Mouse (Mus musculus) embryonic facial prominence, embryonic 15.5 days (tissue): ENCODE data around the gene Cdyl2. TPM values are rescaled to one million over a fixed set of nuclear protein-coding genes. Genes with fewer than 3 reads are reported as not detected.
A peak's percentile ranks its signal among the peaks of the same experiment; 100 is the strongest.

Experiments
- ATAC-seq: fragments of 200-750 bp; cut with Nextera tagmentation; 2 replicates; pipeline ENCODE4 v1.8.0; 2017; ENCODE audit warnings: low read depth, moderate TSS enrichment; ENCODE audit not compliant: insufficient number of reproducible peaks, low FRiP score, low TSS enrichment
- H3K27ac ChIP-seq: fragments of 300-500 bp; sonication (generic); replicated peaks from 2 replicates; pipeline ENCODE4 v1.5.1; 2015; ENCODE audit warnings: mild to moderate bottlenecking, inconsistent platforms
- H3K27me3 ChIP-seq: fragments of 300-500 bp; sonication (generic); 2 replicates; pipeline ENCODE4 v1.6.1; 2015; ENCODE audit warnings: inconsistent platforms
- H3K36me3 ChIP-seq: fragments of 300-500 bp; sonication (generic); 2 replicates; pipeline ENCODE4 v1.6.1; 2015; ENCODE audit warnings: mild to moderate bottlenecking, inconsistent platforms
- H3K4me1 ChIP-seq: fragments of 300-500 bp; sonication (generic); 2 replicates; pipeline ENCODE4 v1.6.1; 2015; ENCODE audit warnings: inconsistent platforms
- H3K4me2 ChIP-seq: fragments of 300-500 bp; sonication (generic); replicated peaks from 2 replicates; pipeline ENCODE4 v1.6.1; 2015; ENCODE audit warnings: mild to moderate bottlenecking, inconsistent platforms
- H3K4me3 ChIP-seq: fragments of 300-500 bp; sonication (generic); replicated peaks from 2 replicates; pipeline ENCODE4 v1.5.1; 2015; ENCODE audit warnings: mild to moderate bottlenecking, inconsistent platforms
- H3K9ac ChIP-seq: fragments of 300-500 bp; sonication (generic); 2 replicates; pipeline ENCODE4 v1.6.1; 2015; ENCODE audit warnings: inconsistent platforms
- H3K9me3 ChIP-seq: fragments of 300-500 bp; sonication (generic); replicated peaks from 2 replicates; pipeline ENCODE4 v1.6.1; 2016; ENCODE audit warnings: inconsistent platforms
- WGBS: fragments of 180-500 bp; shearing (Covaris S2); methylation state at CpG from one replicate; pipeline ENCODE4 v1.1.7; 2015; 5-methylcytosine and 5-hydroxymethylcytosine counted together
- polyA plus RNA-seq: library from polyadenylated mRNA; unstranded; fragments of >200 nt; fragmentation: Nextera tagmentation; extraction: Ambion mirVana; gene quantifications from 2 replicates; pipeline ENCODE4 v1.2.1, GENCODE M21; 2015

The Cdyl2 gene
- polyA plus RNA-seq, 1 experiment from 2014 or later: 9.1 TPM

DNA sequence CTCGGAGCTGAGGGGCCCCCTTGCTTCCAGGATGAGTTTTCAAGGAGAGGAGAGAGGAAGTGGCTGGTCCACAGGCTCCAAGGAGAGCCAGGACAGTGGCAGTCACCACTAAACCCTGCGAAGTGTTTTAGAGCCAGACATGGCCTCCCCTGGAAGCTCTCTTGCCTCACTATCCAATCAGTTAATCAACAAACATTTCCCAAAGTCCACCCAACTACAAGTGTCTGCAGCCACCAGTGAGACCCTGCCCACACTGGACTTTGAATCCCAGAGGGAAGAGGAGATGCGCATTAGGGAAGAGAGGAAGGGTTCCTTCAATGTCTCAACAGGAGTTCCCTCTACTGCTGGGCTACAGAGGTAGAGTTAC is 840 bp upstream of the Cdyl2 start:
- 24% methylated on average over 3 of the region's 3 CpGs for WGBS
- Histone ChIP-seq H3K27me3 (peaks cover 13% of the 10 kb centered on the region; the same call in 1 of the 2 replicates), H3K4me2 (peak overlapping the region; percentile 89), H3K9ac (0 out of 2 replicates have a peak overlapping the region, but pooled peaks have one; percentile 60), H3K9me3 (no peaks in the 10 kb centered on the region), H3K27ac (no peak overlapping the region), H3K4me3 (peak overlapping the region; percentile 84), H3K4me1 (peaks cover 12% of the 10 kb centered on the region; the same call in 1 of the 2 replicates), H3K36me3 (no peaks in the 10 kb centered on the region)
- no peak for ATAC-seq

DNA sequence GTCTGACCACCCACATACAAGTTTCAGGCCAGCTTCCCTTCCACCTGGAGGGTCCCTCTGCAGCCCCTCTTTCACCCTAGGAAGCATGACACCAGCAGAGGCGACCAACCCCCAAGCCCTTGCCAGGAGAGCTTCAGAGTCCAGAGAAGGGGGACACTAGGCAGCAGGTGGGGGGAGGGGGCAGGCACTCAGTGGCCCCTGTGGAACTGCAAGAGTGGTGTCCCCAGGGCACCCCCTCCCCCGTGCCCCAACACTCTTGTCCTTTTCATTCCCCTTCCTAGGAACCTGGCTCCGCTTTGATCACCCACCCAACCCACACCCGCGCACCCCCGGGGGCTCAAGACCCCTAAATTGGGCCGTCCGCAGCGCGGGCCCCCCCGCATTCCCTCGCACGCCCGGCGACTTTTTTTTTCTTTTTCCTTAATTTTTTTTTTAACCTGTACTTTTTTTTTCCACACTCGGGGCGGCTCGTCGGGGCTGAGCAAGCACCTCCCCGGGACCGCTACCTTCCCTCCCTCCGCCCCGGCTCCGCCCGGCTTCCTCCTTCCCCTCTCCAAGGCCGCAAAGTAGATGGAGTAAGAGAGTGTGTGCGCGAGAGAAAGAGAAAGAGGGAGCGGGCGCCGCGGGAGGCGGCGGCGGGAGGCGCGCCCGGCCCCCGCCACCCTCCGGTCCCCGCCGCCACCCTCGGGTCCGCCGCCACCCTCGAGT is 661 bp downstream of the Cdyl2 start:
- H3K9ac ChIP-seq: peak overlapping the region; percentile 60
- H3K27me3 ChIP-seq: peaks cover 13% of the 10 kb centered on the region; the same call in 1 of the 2 replicates
- H3K27ac ChIP-seq: peak overlapping the region; percentile 84
- H3K4me3 ChIP-seq: peak overlapping the region; percentile 84
- no peaks in the 10 kb centered on the region for H3K9me3 ChIP-seq
- peak overlapping the region; percentile 89 for H3K4me2 ChIP-seq
- peaks cover 12% of the 10 kb centered on the region; the same call in 1 of the 2 replicates for H3K4me1 ChIP-seq
- peak; percentile 68 for ATAC-seq
- no peaks in the 10 kb centered on the region for H3K36me3 ChIP-seq
- under 1% methylated on average over 26 of the region's 46 CpGs for WGBS

DNA sequence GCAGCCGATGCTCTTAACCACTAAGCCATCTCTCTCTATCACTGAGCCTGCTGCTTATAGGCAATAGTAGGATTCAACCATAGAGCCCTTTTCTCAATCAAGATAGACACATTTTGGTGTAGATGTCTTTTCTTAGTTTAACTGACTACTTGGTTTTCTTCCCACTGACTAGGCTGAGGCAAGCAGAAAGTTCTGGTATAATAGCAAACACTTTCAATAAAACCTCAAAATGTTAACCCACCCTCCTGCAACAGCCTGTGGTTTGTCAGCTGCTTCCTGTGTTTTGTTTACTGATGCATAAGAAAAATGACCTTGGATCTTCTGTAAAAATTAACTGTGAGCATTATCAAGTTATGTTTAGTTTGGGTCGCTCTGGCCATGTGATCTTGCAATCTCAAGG is 11.3 kb downstream of the Cdyl2 start:
- Histone ChIP-seq H3K27me3 (no peaks in the 10 kb centered on the region), H3K9ac (no peak overlapping the region), H3K9me3 (0 out of 2 replicates have a peak, but pooled peaks cover 11% of the 10 kb centered on the region), H3K27ac (no peak overlapping the region), H3K4me2 (no peak overlapping the region), H3K36me3 (no peaks in the 10 kb centered on the region), H3K4me3 (no peak overlapping the region), H3K4me1 (no peaks in the 10 kb centered on the region)
- 79% methylated on average over 2 of the region's 2 CpGs for WGBS
- no peak for ATAC-seq

DNA sequence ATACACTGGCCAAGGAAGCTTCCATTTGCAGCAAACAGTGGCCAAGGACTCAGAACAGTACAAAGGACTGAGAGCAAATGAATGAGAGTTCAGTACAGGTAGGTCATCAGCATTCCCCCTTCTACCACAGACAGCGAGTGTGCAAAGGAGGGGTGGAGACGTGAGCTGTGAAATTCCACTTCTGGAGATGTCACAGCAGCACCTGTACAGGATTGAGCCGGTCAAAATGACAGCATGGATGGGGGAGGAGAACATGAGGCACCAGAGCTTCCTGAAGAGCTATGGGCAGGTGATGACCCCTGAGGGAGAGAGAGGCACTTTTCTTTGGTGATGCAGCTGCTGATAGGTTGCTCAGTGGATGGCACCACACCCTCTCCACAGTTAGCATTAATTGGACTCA is 25.3 kb downstream of the Cdyl2 start:
- H3K4me2 ChIP-seq: no peak overlapping the region
- no peaks in the 10 kb centered on the region for H3K27me3 ChIP-seq
- no peak overlapping the region for H3K9ac ChIP-seq
- no peak for ATAC-seq
- no peaks in the 10 kb centered on the region for H3K4me1 ChIP-seq
- 0 out of 2 replicates have a peak, but pooled peaks cover 4% of the 10 kb centered on the region for H3K9me3 ChIP-seq
- H3K4me3 ChIP-seq: no peak overlapping the region
- H3K27ac ChIP-seq: no peak overlapping the region
- no peaks in the 10 kb centered on the region for H3K36me3 ChIP-seq
- WGBS: 71% methylated on average over 3 of the region's 3 CpGs

DNA sequence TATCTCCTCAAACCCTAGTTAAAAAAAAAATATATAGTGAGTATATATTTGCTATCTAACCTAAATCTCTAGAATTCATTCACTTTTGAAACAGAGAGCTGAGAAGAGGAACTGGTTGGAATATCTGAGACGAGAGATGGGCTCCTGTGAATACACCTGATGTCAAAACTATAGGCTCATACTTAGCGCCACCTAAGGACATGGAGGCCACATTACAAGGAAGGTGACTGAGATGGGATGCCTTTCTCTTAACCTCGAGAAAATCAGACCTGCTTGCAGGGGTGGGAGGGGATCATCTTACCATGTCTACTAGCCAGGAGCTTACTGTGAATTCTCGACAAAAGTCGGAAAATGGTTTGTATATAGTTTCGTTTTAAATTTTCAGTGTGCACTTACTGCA is 30.3 kb downstream of the Cdyl2 start:
- H3K4me2 ChIP-seq: no peak overlapping the region
- WGBS: 80% methylated on average over 6 of the region's 6 CpGs
- H3K27me3 ChIP-seq: no peaks in the 10 kb centered on the region
- H3K9ac ChIP-seq: no peak overlapping the region
- ATAC-seq: no peak
- H3K36me3 ChIP-seq: no peaks in the 10 kb centered on the region
- H3K4me1 ChIP-seq: no peaks in the 10 kb centered on the region
- H3K27ac ChIP-seq: no peak overlapping the region
- no peak overlapping the region for H3K4me3 ChIP-seq
- H3K9me3 ChIP-seq: 0 out of 2 replicates have a peak, but pooled peaks cover 3% of the 10 kb centered on the region

DNA sequence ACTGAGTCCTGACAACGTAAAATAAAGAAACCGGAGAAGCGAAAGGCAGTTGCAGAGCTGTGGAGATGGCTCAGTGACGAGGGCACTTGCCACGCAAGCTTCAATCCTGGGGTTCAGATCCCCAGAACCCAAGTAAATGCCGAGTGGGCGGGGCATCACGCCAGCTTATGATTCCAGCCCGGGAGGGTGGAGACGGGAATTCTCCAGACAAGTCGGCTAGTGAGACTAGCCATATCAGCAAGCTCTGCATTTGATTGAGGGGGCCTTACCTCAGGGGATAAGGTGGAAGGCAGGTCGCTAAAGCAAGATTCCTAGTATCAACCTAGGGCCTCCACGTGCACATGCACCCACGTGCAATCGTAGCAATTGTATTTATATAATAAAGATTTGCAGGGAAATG is 39.9 kb downstream of the Cdyl2 start:
- Histone ChIP-seq H3K4me1 (no peaks in the 10 kb centered on the region), H3K4me2 (no peak overlapping the region), H3K9ac (no peak overlapping the region), H3K36me3 (no peaks in the 10 kb centered on the region), H3K4me3 (no peak overlapping the region), H3K27me3 (no peaks in the 10 kb centered on the region), H3K9me3 (no peaks in the 10 kb centered on the region), H3K27ac (no peak overlapping the region)
- WGBS: 75% methylated on average over 15 of the region's 15 CpGs
- ATAC-seq: no peak

DNA sequence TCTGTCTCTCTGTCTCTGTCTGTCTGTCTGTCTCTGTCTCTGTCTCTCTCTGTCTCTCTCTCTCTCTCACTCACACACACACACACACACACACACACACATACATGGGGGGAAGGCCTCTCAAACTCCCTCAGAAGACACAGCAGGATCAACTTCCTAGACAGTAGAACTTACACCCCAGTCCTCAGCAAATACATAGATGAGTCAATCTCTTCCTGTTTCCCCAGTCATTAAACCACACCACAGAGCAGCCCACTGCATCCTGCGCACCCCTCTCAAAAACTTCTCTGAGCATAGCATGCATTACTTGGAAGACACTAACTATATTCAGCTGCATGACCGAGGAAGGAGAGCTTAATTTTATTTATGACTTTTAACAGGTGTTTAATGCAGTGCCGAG is 43.0 kb downstream of the Cdyl2 start:
- no peak overlapping the region for H3K9ac ChIP-seq
- no peaks in the 10 kb centered on the region for H3K36me3 ChIP-seq
- H3K4me3 ChIP-seq: no peak overlapping the region
- H3K27me3 ChIP-seq: no peaks in the 10 kb centered on the region
- no peak overlapping the region for H3K27ac ChIP-seq
- H3K4me1 ChIP-seq: no peaks in the 10 kb centered on the region
- ATAC-seq: no peak
- H3K9me3 ChIP-seq: no peaks in the 10 kb centered on the region
- WGBS: 81% methylated on average over 3 of the region's 3 CpGs
- H3K4me2 ChIP-seq: no peak overlapping the region

DNA sequence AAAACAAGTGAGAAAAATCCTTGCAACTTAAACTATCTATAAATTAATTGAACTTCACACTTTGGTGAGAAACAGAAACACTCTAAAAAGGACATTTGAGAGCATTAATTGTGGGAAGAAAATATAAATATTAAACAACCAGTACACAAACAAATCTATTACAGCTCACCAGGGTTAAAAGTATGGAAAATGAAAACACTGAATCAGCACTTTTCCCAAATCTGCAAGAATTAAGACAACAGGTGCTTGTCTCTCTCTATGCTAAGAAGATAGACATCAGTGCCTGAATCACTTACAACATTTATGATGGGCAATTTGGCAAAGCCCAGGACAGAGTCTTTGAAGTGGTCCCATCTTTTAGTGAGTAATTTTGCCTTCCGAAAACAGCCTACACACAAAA is 56.6 kb downstream of the Cdyl2 start:
- no peaks in the 10 kb centered on the region for H3K4me1 ChIP-seq
- no peak overlapping the region for H3K9ac ChIP-seq
- ATAC-seq: no peak
- no peak overlapping the region for H3K27ac ChIP-seq
- no peaks in the 10 kb centered on the region for H3K9me3 ChIP-seq
- 73% methylated on average over 1 of the region's 1 CpGs for WGBS
- no peak overlapping the region for H3K4me2 ChIP-seq
- no peaks in the 10 kb centered on the region for H3K27me3 ChIP-seq
- no peak overlapping the region for H3K4me3 ChIP-seq
- no peaks in the 10 kb centered on the region for H3K36me3 ChIP-seq

DNA sequence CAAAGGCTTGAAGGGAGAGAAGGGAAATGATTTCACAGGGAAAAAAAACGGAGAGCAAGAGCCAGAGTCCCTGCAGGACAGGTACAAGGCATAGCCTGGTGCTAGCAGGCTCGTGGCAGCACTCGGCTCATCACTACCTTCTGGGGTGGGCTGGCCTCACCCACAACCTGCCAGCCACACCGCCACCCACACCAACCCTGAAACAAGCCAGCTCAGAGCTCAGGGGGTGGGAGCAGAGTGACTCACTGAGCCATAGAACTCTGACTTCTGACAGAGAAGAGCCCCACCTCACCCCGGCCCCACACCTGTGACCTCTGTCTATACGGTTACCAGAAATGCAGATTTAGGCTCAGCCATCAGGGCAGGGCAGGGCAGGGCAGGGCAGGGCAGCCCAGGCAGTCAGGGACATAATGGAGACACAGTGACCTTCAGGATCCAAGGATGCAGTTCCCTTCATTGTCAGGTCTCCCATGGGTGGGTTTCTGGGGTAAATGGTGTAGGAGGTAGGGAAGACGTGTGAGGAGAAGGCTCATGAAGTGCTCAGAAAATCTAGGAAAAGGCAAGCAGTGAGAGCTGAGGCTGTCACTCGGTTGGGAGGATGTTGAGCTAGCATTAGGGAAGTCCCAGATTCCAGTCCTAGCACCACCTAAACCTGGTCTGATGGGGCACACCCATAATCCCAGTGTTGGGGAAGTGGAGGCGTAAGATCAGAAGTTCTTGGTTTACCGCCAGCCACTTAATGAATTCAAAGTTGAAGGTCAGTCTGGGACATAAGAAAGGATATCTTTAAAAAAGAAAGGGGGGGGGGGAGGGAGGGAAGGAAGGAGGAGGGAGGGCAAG is 58.6 kb downstream of the Cdyl2 start:
- Histone ChIP-seq H3K9me3 (0 out of 2 replicates have a peak, but pooled peaks cover 5% of the 10 kb centered on the region), H3K4me1 (no peaks in the 10 kb centered on the region), H3K27me3 (no peaks in the 10 kb centered on the region), H3K27ac (no peak overlapping the region), H3K9ac (no peak overlapping the region), H3K36me3 (no peaks in the 10 kb centered on the region), H3K4me2 (no peak overlapping the region), H3K4me3 (no peak overlapping the region)
- ATAC-seq: no peak
- WGBS: 67% methylated on average over 10 of the region's 10 CpGs

DNA sequence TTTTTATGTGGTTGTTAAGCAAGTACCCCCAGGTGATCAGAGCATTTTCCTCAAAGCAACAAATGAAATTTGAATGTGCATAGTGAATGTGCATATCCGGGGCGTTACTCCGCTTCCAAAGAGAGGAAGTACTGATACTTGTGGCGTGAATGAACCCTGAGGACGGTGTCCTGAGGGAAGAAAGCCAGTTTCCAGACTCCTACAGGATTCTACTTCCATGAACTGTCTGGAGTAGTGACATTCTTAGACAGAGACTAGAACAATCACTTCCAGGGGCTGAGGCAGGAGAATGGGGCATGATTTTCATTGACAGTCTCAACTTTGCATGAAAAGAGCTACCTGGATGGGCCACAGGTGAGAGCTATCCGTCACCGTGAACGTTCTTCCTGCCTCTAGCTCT is 59.3 kb downstream of the Cdyl2 start:
- Histone ChIP-seq H3K36me3 (no peaks in the 10 kb centered on the region), H3K4me2 (no peak overlapping the region), H3K27ac (no peak overlapping the region), H3K9me3 (0 out of 2 replicates have a peak, but pooled peaks cover 10% of the 10 kb centered on the region), H3K27me3 (no peaks in the 10 kb centered on the region), H3K4me3 (no peak overlapping the region), H3K4me1 (no peaks in the 10 kb centered on the region), H3K9ac (no peak overlapping the region)
- no peak for ATAC-seq
- 80% methylated on average over 8 of the region's 8 CpGs for WGBS

DNA sequence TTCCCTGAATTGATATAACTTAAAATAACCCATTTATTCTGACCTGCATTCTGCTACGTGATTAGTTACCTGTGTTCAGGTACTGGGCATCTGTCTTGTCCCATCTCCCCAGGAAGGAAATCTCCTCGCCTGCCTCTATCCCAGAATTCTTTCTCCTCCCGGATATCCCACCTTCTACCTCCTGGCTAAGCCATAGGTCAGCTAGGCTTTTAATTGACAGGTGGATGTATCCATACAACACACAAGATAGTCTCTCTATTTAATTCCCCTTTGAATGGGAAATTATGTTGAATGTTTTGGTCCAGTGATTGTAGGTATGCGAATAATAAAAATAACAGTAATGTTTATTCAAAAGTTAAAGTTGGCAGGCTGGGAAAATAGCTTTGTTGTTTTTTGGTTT is 59.7 kb downstream of the Cdyl2 start:
- Histone ChIP-seq H3K4me2 (no peak overlapping the region), H3K27me3 (no peaks in the 10 kb centered on the region), H3K4me1 (no peaks in the 10 kb centered on the region), H3K9me3 (0 out of 2 replicates have a peak, but pooled peaks cover 10% of the 10 kb centered on the region), H3K36me3 (no peaks in the 10 kb centered on the region), H3K27ac (no peak overlapping the region), H3K4me3 (no peak overlapping the region), H3K9ac (no peak overlapping the region)
- 86% methylated on average over 4 of the region's 4 CpGs for WGBS
- no peak for ATAC-seq
